Mouse (Mus musculus) ES-Bruce4 (cell line): ENCODE measurements around the gene Olfm3. TPM values are rescaled to one million over a fixed set of nuclear protein-coding genes. Genes with fewer than 3 reads are reported as not detected.

Source experiments
- H3K27ac ChIP-seq: 2 replicates; pipeline ENCODE4 v1.5.1; 2012; ENCODE audit warnings: low read length, inconsistent platforms; ENCODE audit not compliant: insufficient read depth
- H3K27me3 ChIP-seq: 2 replicates; pipeline ENCODE4 v1.6.1; 2012; ENCODE audit warnings: mild to moderate bottlenecking, low read length, inconsistent platforms; ENCODE audit not compliant: control insufficient read depth, poor library complexity, insufficient read depth, severe bottlenecking
- H3K36me3 ChIP-seq: 2 replicates; pipeline ENCODE4 v1.6.1; 2012; ENCODE audit warnings: inconsistent platforms, mild to moderate bottlenecking, low read length, moderate library complexity; ENCODE audit not compliant: control insufficient read depth, poor library complexity, insufficient read depth, severe bottlenecking
- H3K4me1 ChIP-seq: one replicate; pipeline ENCODE4 v1.8.1; 2011; ENCODE audit warnings: low read length; ENCODE audit not compliant: control insufficient read depth, insufficient read depth
- H3K4me3 ChIP-seq: 2 replicates; pipeline ENCODE4 v1.5.1; 2011; ENCODE audit warnings: low read depth, mild to moderate bottlenecking, low read length
- H3K9ac ChIP-seq: 2 replicates; pipeline ENCODE4 v1.6.1; 2012; ENCODE audit warnings: low read depth, mild to moderate bottlenecking, inconsistent platforms; ENCODE audit not compliant: poor library complexity, severe bottlenecking
- H3K9me3 ChIP-seq: replicated peaks from 2 replicates; pipeline ENCODE4 v1.6.1; 2012; ENCODE audit warnings: mild to moderate bottlenecking, low read length, inconsistent platforms; ENCODE audit not compliant: control insufficient read depth, poor library complexity, insufficient read depth, severe bottlenecking
- CTCF ChIP-seq: IDR thresholded peaks from one replicate; pipeline ENCODE4 v1.8.1; 2011; ENCODE audit warnings: low read depth, low read length
- EP300 ChIP-seq: IDR thresholded peaks from 2 replicates; pipeline ENCODE4 v1.6.1; 2011; ENCODE audit warnings: low read depth, low read length; ENCODE audit not compliant: insufficient read depth
- POLR2A ChIP-seq: IDR thresholded peaks from one replicate; pipeline ENCODE4 v1.8.1; 2011; ENCODE audit warnings: low read length; ENCODE audit not compliant: insufficient read depth
- polyA plus RNA-seq: library from polyadenylated mRNA; stranded (reverse); fragments of >200 nt; gene quantifications from 2 replicates; pipeline ENCODE4 v1.2.4, GENCODE M21; 2011; ENCODE audit warnings: low read depth; ENCODE audit not compliant: missing spikeins, insufficient read depth, insufficient read length

The Olfm3 gene
- polyA plus RNA-seq, 1 experiment: not detected

GRCm38 (mm10) chr3:114929605-114930004 is 25.7 kb downstream of the Olfm3 start:
- H3K36me3 ChIP-seq: no peaks in the 10 kb centered on the region
- no peak overlapping the region for H3K4me3 ChIP-seq
- no peaks in the 10 kb centered on the region for H3K4me1 ChIP-seq
- H3K9me3 ChIP-seq: no peaks in the 10 kb centered on the region
- H3K27me3 ChIP-seq: no peaks in the 10 kb centered on the region
- no peak overlapping the region for H3K27ac ChIP-seq
- TF ChIP-seq EP300: no peak
- no peak for TF ChIP-seq CTCF
- TF ChIP-seq POLR2A: no peak
- H3K9ac ChIP-seq: no peak overlapping the region

- Histone ChIP-seq H3K36me3 (no peaks in the 10 kb centered on the region), H3K4me3 (no peak overlapping the region), H3K9ac (no peak overlapping the region), H3K9me3 (no peaks in the 10 kb centered on the region), H3K27me3 (no peaks in the 10 kb centered on the region), H3K27ac (no peak overlapping the region), H3K4me1 (no peaks in the 10 kb centered on the region)
- TF ChIP-seq EP300 (no peak), CTCF (no peak), POLR2A (no peak)
These were observed 26.5 kb downstream of the Olfm3 start for GRCm38 (mm10) chr3:114930336-114930735.

- no peak for TF ChIP-seq CTCF
- no peak for TF ChIP-seq POLR2A
- no peak for TF ChIP-seq EP300
These were observed 26.9 kb downstream of the Olfm3 start for GRCm38 (mm10) chr3:114930796-114931195.

GRCm38 (mm10) chr3:114932881-114933280 is 29.0 kb downstream of the Olfm3 start:
- Histone ChIP-seq H3K36me3 (no peaks in the 10 kb centered on the region), H3K27ac (no peak overlapping the region), H3K4me1 (no peaks in the 10 kb centered on the region), H3K4me3 (no peak overlapping the region), H3K27me3 (no peaks in the 10 kb centered on the region), H3K9ac (no peak overlapping the region), H3K9me3 (no peaks in the 10 kb centered on the region)
- no peak for TF ChIP-seq CTCF
- no peak for TF ChIP-seq POLR2A
- no peak for TF ChIP-seq EP300

More at GRCm38 (mm10) chr3:114930796-114931195, 26.9 kb downstream of the Olfm3 start:
- Histone ChIP-seq H3K36me3 (no peaks in the 10 kb centered on the region), H3K4me1 (no peaks in the 10 kb centered on the region), H3K9ac (no peak overlapping the region), H3K9me3 (no peaks in the 10 kb centered on the region), H3K4me3 (no peak overlapping the region), H3K27me3 (no peaks in the 10 kb centered on the region), H3K27ac (no peak overlapping the region)

GRCm38 (mm10) chr3:114954904-114955303 is 51.0 kb downstream of the Olfm3 start:
- no peaks in the 10 kb centered on the region for H3K4me1 ChIP-seq
- no peaks in the 10 kb centered on the region for H3K36me3 ChIP-seq

GRCm38 (mm10) chr3:114959311-114959967 is 55.6 kb downstream of the Olfm3 start:
- H3K9ac ChIP-seq: no peak overlapping the region

More at GRCm38 (mm10) chr3:114954904-114955303, 51.0 kb downstream of the Olfm3 start:
- no peak overlapping the region for H3K4me3 ChIP-seq
- TF ChIP-seq CTCF (no peak), POLR2A (no peak), EP300 (no peak)
- H3K9ac ChIP-seq: no peak overlapping the region
- H3K9me3 ChIP-seq: no peaks in the 10 kb centered on the region
- no peaks in the 10 kb centered on the region for H3K27me3 ChIP-seq
- no peak overlapping the region for H3K27ac ChIP-seq

More at GRCm38 (mm10) chr3:114959311-114959967, 55.6 kb downstream of the Olfm3 start:
- H3K36me3 ChIP-seq: no peaks in the 10 kb centered on the region
- no peak overlapping the region for H3K27ac ChIP-seq
- no peaks in the 10 kb centered on the region for H3K27me3 ChIP-seq
- no peak for TF ChIP-seq CTCF
- no peak for TF ChIP-seq POLR2A
- no peak for TF ChIP-seq EP300
- H3K4me3 ChIP-seq: no peak overlapping the region
- H3K9me3 ChIP-seq: no peaks in the 10 kb centered on the region
- no peaks in the 10 kb centered on the region for H3K4me1 ChIP-seq
